Mouse (Mus musculus): ENCODE measurements around the gene Sfrp2. TPM values are rescaled to one million over a fixed set of nuclear protein-coding genes. Genes with fewer than 3 reads are reported as not detected.

Sfrp2 gene
- polyA plus RNA-seq, 1 experiment from 2014 or later, result 10.9 TPM

DNA sequence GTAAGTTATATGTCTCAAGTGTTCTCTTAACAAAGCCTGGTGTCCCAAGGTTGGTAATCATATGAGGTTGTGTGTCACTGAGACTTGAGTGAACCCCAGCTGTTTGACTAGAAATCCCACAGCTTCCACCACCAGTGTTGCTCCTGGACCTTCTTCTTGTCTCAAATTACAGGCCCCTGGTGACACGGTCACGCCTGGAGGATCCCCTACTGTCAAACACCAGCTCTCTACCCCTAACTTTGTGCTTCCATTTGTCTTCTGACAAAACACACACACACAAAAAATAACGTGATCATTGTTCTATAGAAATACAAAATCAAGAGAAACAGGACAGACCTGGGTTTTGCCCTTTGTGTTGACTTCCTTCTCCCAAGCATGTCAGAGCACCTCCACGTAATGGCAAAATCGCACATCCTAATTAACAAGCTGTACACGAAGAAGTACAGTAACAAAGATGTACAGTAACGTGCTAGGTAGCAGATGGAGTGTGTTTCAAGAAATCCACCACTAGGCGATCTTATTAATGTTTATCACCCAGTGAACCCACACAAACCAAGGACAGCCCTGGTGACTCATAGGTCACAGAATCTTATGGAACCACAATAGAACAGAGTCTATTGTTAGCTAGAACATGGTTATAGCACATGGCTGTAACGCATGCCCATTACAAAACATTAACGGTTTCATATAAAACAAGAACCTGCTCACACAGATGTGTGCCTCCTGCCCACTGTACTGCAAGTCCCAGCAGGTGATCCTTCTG is 15.5 kb downstream of the Sfrp2 start:
- H3K36me3 ChIP-seq, result no peaks in the 10 kb centered on the region
- no peaks in the 10 kb centered on the region for H3K27me3 ChIP-seq (replicated peaks)
- no peak overlapping the region for H3K9ac ChIP-seq
- H3K4me1 ChIP-seq, result no peaks in the 10 kb centered on the region
- WGBS (ENCODE audit: insufficient replicate concordance), result 69% methylated on average over 10 of the region's 10 CpGs
- H3K4me2 ChIP-seq, result no peak overlapping the region
- no peak overlapping the region for H3K4me3 ChIP-seq
- no peaks in the 10 kb centered on the region for H3K9me3 ChIP-seq (replicated peaks)
- ATAC-seq, result no peak
- no peak overlapping the region for H3K27ac ChIP-seq

DNA sequence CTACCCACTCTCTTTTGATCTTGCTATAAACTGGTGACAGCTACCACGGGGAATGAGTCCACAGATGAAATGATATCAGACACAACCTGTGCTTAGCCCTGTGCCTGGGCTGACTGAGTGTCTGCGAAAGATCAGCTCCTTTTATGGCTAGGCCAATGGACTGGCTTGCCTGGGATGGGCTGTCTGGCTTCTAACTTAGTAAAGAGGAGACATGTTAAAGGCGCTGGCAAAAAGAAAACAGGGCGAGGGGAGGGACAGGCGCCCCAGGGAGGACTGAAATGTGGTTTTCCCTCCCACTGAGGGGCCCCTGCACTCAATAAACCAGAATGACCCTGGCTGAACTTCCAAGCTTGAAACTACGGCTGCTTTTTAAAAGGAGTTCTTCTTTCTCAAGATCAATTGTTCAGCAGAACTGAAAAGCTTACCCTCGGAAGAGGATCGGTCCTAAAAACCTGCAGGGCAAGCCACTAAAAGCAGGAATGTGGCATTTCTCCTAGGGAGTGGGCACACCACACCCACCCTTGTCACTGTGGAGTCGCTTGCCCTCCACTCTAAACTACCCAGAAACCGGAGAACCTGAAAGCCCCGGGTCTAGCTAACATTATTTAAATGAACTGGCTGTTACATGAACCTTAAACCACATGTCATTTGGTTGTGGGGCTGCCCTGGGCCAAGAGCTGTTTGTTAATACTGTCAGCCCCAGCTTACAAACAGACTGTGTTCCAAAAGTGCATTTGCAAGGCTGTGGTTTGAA is 17.8 kb downstream of the Sfrp2 start:
- no peak overlapping the region for H3K4me2 ChIP-seq
- no peak overlapping the region for H3K4me3 ChIP-seq
- no peaks in the 10 kb centered on the region for H3K9me3 ChIP-seq (replicated peaks)
- WGBS (ENCODE audit: insufficient replicate concordance), result 39% methylated on average over 11 of the region's 11 CpGs
- no peak overlapping the region for H3K27ac ChIP-seq
- H3K27me3 ChIP-seq (replicated peaks), result peaks cover 14% of the 10 kb centered on the region
- no peaks in the 10 kb centered on the region for H3K36me3 ChIP-seq
- no peak for ATAC-seq
- no peak overlapping the region for H3K9ac ChIP-seq
- H3K4me1 ChIP-seq, result no peaks in the 10 kb centered on the region

DNA sequence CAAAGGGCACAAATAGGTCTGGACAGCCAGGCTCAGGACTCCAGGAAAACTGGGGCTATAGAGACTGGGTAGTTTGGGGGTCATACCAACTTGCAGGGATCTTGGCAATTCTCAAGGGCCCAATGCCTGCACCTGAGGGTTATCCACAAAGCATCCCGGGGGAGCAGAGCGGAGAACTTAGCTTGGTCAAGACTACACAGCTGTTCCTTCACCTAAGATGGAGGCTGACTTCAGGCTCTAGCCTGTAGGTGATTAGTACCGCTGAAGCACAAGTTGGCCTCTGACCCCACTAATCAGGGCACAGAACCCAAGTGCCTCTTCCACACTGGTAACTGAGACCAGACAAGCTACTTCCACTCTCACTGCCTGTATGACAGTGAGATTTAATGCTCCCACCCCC is 18.6 kb downstream of the Sfrp2 start:
- Histone ChIP-seq H3K36me3 (no peaks in the 10 kb centered on the region), H3K27ac (no peak overlapping the region), H3K4me3 (no peak overlapping the region), H3K9me3 (replicated peaks) (no peaks in the 10 kb centered on the region), H3K4me2 (no peak overlapping the region), H3K9ac (no peak overlapping the region), H3K4me1 (peaks cover 6% of the 10 kb centered on the region; the same call in 1 of the 2 replicates), H3K27me3 (replicated peaks) (peaks cover 22% of the 10 kb centered on the region)
- WGBS (ENCODE audit: insufficient replicate concordance), result 74% methylated on average over 3 of the region's 3 CpGs
- no peak for ATAC-seq

DNA sequence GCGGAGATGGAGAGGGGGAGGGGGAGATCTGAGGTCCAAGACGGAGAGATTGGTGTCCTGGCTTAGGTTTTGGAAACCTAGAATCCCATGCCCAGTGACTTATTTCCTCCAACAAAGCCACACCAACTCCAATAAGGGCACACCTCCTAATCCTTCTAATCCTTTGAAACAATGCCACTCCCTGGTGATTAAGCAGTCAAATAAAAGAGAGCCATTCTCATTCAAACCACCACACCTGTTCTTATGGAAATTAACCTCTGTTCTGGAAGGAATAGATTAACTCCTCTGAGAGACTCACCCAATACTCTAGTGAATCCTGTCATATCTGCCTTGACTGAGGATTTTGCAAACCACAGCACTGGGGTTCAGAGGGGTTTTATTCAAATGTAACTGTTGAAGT is 21.0 kb downstream of the Sfrp2 start:
- WGBS (ENCODE audit: insufficient replicate concordance), result 63% methylated on average over 2 of the region's 2 CpGs
- no peak overlapping the region for H3K4me3 ChIP-seq
- ATAC-seq, result no peak

GRCm38 (mm10) chr3:83787776-83788305 is 21.7 kb downstream of the Sfrp2 start:
- ATAC-seq, result no peak

More for the DNA sequence above, 21.0 kb downstream of the Sfrp2 start:
- Histone ChIP-seq H3K27ac (no peak overlapping the region), H3K9me3 (replicated peaks) (no peaks in the 10 kb centered on the region), H3K4me2 (no peak overlapping the region), H3K36me3 (no peaks in the 10 kb centered on the region), H3K4me1 (peaks cover 7% of the 10 kb centered on the region; the same call in 1 of the 2 replicates), H3K27me3 (replicated peaks) (peaks cover 44% of the 10 kb centered on the region), H3K9ac (no peak overlapping the region)

DNA sequence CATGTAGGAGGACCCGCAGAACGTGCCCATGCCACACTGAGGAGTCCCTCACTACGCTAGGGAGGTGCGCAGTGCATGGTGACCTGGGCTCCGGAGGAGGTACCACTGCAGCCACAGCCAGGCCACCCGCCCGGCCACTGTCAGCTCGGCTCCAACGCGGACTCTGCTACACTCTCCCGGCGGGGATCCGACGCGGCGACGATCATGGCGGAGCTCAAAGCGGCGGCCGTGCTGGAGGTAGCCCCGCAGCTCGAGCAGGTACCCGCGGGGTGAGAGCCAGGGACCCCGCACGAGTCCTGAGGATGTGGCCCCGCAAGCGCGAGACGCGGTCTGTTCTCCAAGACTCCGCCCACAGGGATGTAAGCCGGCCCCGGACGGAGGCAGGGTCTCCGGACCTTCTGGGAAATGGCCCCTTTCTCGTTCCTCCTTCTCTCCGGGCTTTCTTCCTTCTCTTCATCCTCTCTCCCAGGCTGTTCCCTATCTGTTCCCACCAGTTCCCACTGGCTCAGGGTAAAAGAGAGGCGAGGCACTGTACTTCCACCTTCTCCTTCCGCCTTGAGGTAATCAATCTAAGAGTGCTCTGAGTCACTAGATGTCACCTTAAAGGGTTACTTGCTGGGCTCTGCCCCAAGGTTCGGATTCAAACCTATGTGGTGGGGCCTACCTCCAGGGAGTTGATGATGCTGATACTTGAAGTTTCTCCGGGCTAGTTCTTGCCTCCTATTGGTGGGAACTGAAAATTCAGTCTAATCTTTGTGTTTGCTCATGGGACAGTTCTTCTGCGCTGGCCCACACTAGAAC is 23.7 kb downstream of the Sfrp2 start:
- WGBS (ENCODE audit: insufficient replicate concordance), result 2% methylated on average over 44 of the region's 44 CpGs
- ATAC-seq, result no peak
- Histone ChIP-seq H3K36me3 (no peaks in the 10 kb centered on the region), H3K9me3 (replicated peaks) (no peaks in the 10 kb centered on the region), H3K9ac (0 out of 2 replicates have a peak overlapping the region, but pooled peaks have one; percentile 12), H3K4me3 (peak overlapping the region; percentile 54), H3K4me1 (peaks cover 7% of the 10 kb centered on the region; the same call in 1 of the 2 replicates), H3K27ac (no peak overlapping the region), H3K4me2 (peak overlapping the region; percentile 72), H3K27me3 (replicated peaks) (peaks cover 47% of the 10 kb centered on the region)

More at GRCm38 (mm10) chr3:83787776-83788305, 21.7 kb downstream of the Sfrp2 start:
- Histone ChIP-seq H3K9ac (no peak overlapping the region), H3K4me2 (no peak overlapping the region), H3K27ac (no peak overlapping the region), H3K4me3 (no peak overlapping the region), H3K36me3 (no peaks in the 10 kb centered on the region), H3K27me3 (replicated peaks) (peaks cover 47% of the 10 kb centered on the region), H3K9me3 (replicated peaks) (no peaks in the 10 kb centered on the region), H3K4me1 (peaks cover 7% of the 10 kb centered on the region; the same call in 1 of the 2 replicates)
- WGBS (ENCODE audit: insufficient replicate concordance), result 75% methylated on average over 7 of the region's 7 CpGs

- H3K4me3 ChIP-seq, result no peak overlapping the region
- H3K4me1 ChIP-seq, result peaks cover 7% of the 10 kb centered on the region; the same call in 1 of the 2 replicates
- peaks cover 47% of the 10 kb centered on the region for H3K27me3 ChIP-seq (replicated peaks)
- ATAC-seq, result no peak
- no peak overlapping the region for H3K27ac ChIP-seq
- H3K9me3 ChIP-seq (replicated peaks), result no peaks in the 10 kb centered on the region
- no peaks in the 10 kb centered on the region for H3K36me3 ChIP-seq
- H3K9ac ChIP-seq, result no peak overlapping the region
- H3K4me2 ChIP-seq, result no peak overlapping the region
- WGBS (ENCODE audit: insufficient replicate concordance), result 56% methylated on average over 3 of the region's 3 CpGs
Observed at GRCm38 (mm10) chr3:83791444-83791843, 25.3 kb downstream of the Sfrp2 start.

- 73% methylated on average over 6 of the region's 6 CpGs for WGBS (ENCODE audit: insufficient replicate concordance)
- ATAC-seq, result no peak
- Histone ChIP-seq H3K4me2 (no peak overlapping the region), H3K4me3 (no peak overlapping the region), H3K9ac (no peak overlapping the region), H3K4me1 (no peaks in the 10 kb centered on the region), H3K36me3 (no peaks in the 10 kb centered on the region), H3K27me3 (replicated peaks) (peaks cover 3% of the 10 kb centered on the region; the same call in 1 of the 2 replicates), H3K27ac (no peak overlapping the region), H3K9me3 (replicated peaks) (peaks cover 5% of the 10 kb centered on the region; the same call in 1 of the 2 replicates)
Observed at GRCm38 (mm10) chr3:83797098-83797497, 31.0 kb downstream of the Sfrp2 start.

GRCm38 (mm10) chr3:83797828-83798227 is 31.7 kb downstream of the Sfrp2 start:
- Histone ChIP-seq H3K4me1 (no peaks in the 10 kb centered on the region), H3K9me3 (replicated peaks) (peaks cover 9% of the 10 kb centered on the region; the same call in 1 of the 2 replicates), H3K27me3 (replicated peaks) (no peaks in the 10 kb centered on the region), H3K4me3 (no peak overlapping the region), H3K4me2 (no peak overlapping the region), H3K36me3 (no peaks in the 10 kb centered on the region), H3K27ac (no peak overlapping the region), H3K9ac (no peak overlapping the region)
- WGBS (ENCODE audit: insufficient replicate concordance), result 4% methylated on average over 10 of the region's 10 CpGs
- ATAC-seq, result peak; percentile 46

- no peak overlapping the region for H3K27ac ChIP-seq
- H3K9ac ChIP-seq, result no peak overlapping the region
- no peaks in the 10 kb centered on the region for H3K36me3 ChIP-seq
- no peaks in the 10 kb centered on the region for H3K4me1 ChIP-seq
- WGBS (ENCODE audit: insufficient replicate concordance), result 75% methylated on average over 7 of the region's 7 CpGs
- H3K4me3 ChIP-seq, result no peak overlapping the region
- H3K4me2 ChIP-seq, result no peak overlapping the region
- H3K9me3 ChIP-seq (replicated peaks), result peaks cover 9% of the 10 kb centered on the region; the same call in 1 of the 2 replicates
- no peaks in the 10 kb centered on the region for H3K27me3 ChIP-seq (replicated peaks)
- ATAC-seq, result no peak
Observed at GRCm38 (mm10) chr3:83799486-83799885, 33.4 kb downstream of the Sfrp2 start.

GRCm38 (mm10) chr3:83801649-83802155 is 35.6 kb downstream of the Sfrp2 start:
- Histone ChIP-seq H3K4me1 (no peaks in the 10 kb centered on the region), H3K4me3 (no peak overlapping the region), H3K4me2 (no peak overlapping the region), H3K36me3 (no peaks in the 10 kb centered on the region), H3K27me3 (replicated peaks) (no peaks in the 10 kb centered on the region), H3K9ac (no peak overlapping the region), H3K9me3 (replicated peaks) (peaks cover 9% of the 10 kb centered on the region; the same call in 1 of the 2 replicates), H3K27ac (no peak overlapping the region)
- no peak for ATAC-seq
- whole genome bisulfite sequencing (ENCODE audit: insufficient replicate concordance), result 87% methylated on average over 4 of the region's 4 CpGs

All from liver, embryonic 12.5 days (tissue).